ENCODE assay signal across 15 mouse cellular contexts in genomic region chr9:35334536-35334935, GRCm38 (mm10).
A peak's percentile ranks its signal among the peaks of the same experiment; 100 is the strongest.
DNase-seq lines count a peak whose midpoint lies in the region; ATAC-seq lines count a peak whose summit lies in the region.
"Had no signal": no experiment of that assay in that cellular context is flagged by ENCODE, and none has a peak within 500 bp of the region (broad histone marks: within the 10 kb centered on the region; RNA-seq: fewer than 3 reads in every experiment).

No protein-coding gene starts in this region.

- H3K4me3 ChIP-seq in heart, embryonic 16.5 days (ENCODE audit: low read length), result no peak overlapping the region
- no peak overlapping the region for H3K4me3 ChIP-seq in forebrain, embryonic 13.5 days
- no peak overlapping the region for H3K4me3 ChIP-seq in limb, embryonic 15.5 days
- H3K4me3 ChIP-seq: hindbrain, embryonic 12.5 days; midbrain, embryonic 13.5 days had no signal

- no peak overlapping the region for H3K9ac ChIP-seq in heart, embryonic 16.5 days (ENCODE audit: low read length)
- no peak overlapping the region for H3K9ac ChIP-seq in forebrain, embryonic 13.5 days
- H3K9ac ChIP-seq in limb, embryonic 15.5 days, result no peak overlapping the region
- H3K9ac ChIP-seq: hindbrain, embryonic 12.5 days; midbrain, embryonic 13.5 days had no signal

- intact Hi-C loops in heart, postnatal 25 days (cut with DNase I), result no loop called here
- intact Hi-C loops in left cerebral cortex, postnatal 4 days (cut with DNase I), result no loop called here

- H3K27me3 ChIP-seq in heart, embryonic 16.5 days (ENCODE audit: control insufficient read depth, insufficient read depth, low read length), result no peaks in the 10 kb centered on the region
- peaks cover 43% of the 10 kb centered on the region for H3K27me3 ChIP-seq in forebrain, embryonic 13.5 days
- no peaks in the 10 kb centered on the region for H3K27me3 ChIP-seq in limb, embryonic 15.5 days

- H3K9me3 ChIP-seq in heart, embryonic 16.5 days (replicated peaks; ENCODE audit: control insufficient read depth, low read length), result no peaks in the 10 kb centered on the region
- H3K9me3 ChIP-seq in forebrain, embryonic 13.5 days (replicated peaks), result no peaks in the 10 kb centered on the region
- H3K9me3 ChIP-seq in limb, embryonic 15.5 days, result no peaks in the 10 kb centered on the region
- H3K9me3 ChIP-seq: hindbrain, embryonic 12.5 days; midbrain, embryonic 13.5 days had no signal

- ATAC-seq in heart, embryonic 16.5 days (replicated peaks; ENCODE audit: extremely low read depth, insufficient read depth, low FRiP score), result no peak
- ATAC-seq in forebrain, embryonic 13.5 days, result no peak
- ATAC-seq in limb, embryonic 15.5 days (ENCODE audit: insufficient number of reproducible peaks, low FRiP score, low TSS enrichment, low read depth), result no peak
- ATAC-seq: midbrain, embryonic 13.5 days had no signal

- WGBS in heart, embryonic 16.5 days, result 62% methylated on average over 5 of the region's 5 CpGs
- WGBS in forebrain, embryonic 13.5 days, result 57% methylated on average over 5 of the region's 5 CpGs
- WGBS in limb, embryonic 15.5 days, result 70% methylated on average over 5 of the region's 5 CpGs

- H3K4me2 ChIP-seq in heart, embryonic 16.5 days (ENCODE audit: low read depth, low read length), result no peak overlapping the region
- H3K4me2 ChIP-seq in forebrain, embryonic 13.5 days, result no peak overlapping the region
- H3K4me2 ChIP-seq in limb, embryonic 15.5 days, result no peak overlapping the region
- H3K4me2 ChIP-seq: hindbrain, embryonic 12.5 days; midbrain, embryonic 13.5 days had no signal

- peak; percentile 41 for DNase-seq in cerebellum, adult 9-10 months
- DNase-seq in cerebellum, postnatal 36 days, result no peak
- DNase-seq in heart, postnatal 25 days (ENCODE audit: low spot score), result no peak
- no peak for DNase-seq in left cerebral cortex, postnatal 4 days
- no peak for DNase-seq in adrenal gland, adult 8-10 months
- DNase-seq: kidney, adult 8-10 months; kidney, postnatal 4 days; layer of hippocampus, postnatal 36 days; right cerebral cortex, postnatal 25 days; thymus, postnatal 14 days had no signal

- H3K27ac ChIP-seq in heart, embryonic 16.5 days (ENCODE audit: low read length), result peak overlapping the region; percentile 86; the same call in 1 of the 2 replicates
- peak overlapping the region; percentile 73 for H3K27ac ChIP-seq in forebrain, embryonic 13.5 days
- peak overlapping the region; percentile 87 for H3K27ac ChIP-seq in limb, embryonic 15.5 days
- H3K27ac ChIP-seq: midbrain, embryonic 13.5 days had no signal

- H3K36me3 ChIP-seq in heart, embryonic 16.5 days (ENCODE audit: control insufficient read depth, insufficient read depth), result no peaks in the 10 kb centered on the region
- H3K36me3 ChIP-seq in forebrain, embryonic 13.5 days (ENCODE audit: poor library complexity, severe bottlenecking), result no peaks in the 10 kb centered on the region
- no peaks in the 10 kb centered on the region for H3K36me3 ChIP-seq in limb, embryonic 15.5 days
- H3K36me3 ChIP-seq: hindbrain, embryonic 12.5 days; midbrain, embryonic 13.5 days had no signal

- H3K4me1 ChIP-seq in heart, embryonic 16.5 days (ENCODE audit: control insufficient read depth, insufficient read depth, low read length), result peaks cover 60% of the 10 kb centered on the region
- H3K4me1 ChIP-seq in forebrain, embryonic 13.5 days, result peaks cover 75% of the 10 kb centered on the region
- peaks cover 94% of the 10 kb centered on the region for H3K4me1 ChIP-seq in limb, embryonic 15.5 days
